Mouse (Mus musculus) adrenal gland (tissue): Measurements from ENCODE around the gene Agtpbp1.

ENCODE experiments used
- intact Hi-C: fragments of 180-260 bp; cut with DNase I; formaldehyde crosslinking; loops from one replicate; pipeline ENCODE4 v1.15.1; 2025

Agtpbp1 gene

DNA sequence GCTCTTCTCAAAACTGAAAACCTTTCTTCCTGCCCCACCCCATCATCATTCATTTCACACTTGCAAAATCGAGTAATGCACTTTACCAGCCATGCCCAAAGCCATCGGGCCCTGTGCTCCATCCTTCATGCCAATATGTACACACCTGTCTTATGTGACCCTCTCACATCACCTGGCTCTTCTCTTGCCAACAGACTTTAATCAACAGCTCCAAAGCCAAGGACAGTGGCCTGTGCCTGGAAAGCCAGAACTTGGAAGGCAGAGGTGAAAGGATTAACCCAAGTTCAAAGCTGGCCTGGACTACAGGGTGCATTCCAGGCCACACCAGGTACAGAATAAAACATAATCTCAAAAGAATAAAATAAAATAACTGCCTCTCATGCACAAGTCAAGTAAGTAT lies 48.4 kb downstream of the Agtpbp1 start:
- intact Hi-C loops: no loop called here

DNA sequence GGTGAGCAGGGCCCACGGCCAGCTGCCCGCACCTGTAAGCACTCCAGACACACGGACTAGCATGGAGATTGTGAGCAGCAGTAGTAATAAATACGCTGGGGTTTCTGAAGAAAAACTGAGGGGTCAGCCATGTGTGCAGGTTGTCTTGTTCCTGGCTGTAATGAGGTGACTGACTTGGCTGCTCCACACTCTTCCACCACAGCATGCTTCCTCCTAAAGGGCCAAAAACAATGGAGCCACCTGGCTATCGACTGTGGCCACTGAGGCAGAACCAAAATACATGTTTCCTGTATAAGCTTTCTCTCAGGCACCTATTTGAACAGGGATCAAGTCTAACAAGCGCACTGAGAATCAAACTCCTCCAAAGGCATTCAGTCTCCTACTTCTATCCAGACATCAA lies 49.3 kb downstream of the Agtpbp1 start:
- intact Hi-C loops: no loop called here

DNA sequence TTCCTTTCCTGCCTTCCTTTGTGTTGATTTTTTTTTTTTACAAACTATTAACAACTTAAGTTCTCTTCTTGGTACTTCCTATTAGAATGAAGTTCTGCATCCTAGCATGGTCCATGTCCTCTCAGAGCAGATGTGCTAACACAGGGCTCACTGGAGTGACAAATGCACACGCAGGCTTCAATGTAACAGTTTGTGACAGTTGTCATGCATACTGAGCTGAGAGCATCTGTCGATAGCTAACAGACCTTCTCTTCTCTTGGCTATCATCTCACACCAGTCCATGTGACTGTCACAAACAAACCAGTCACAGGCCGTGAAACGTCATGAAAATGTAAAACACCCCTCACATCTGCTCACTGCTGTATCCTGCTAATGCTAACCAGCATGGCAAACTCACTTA lies 50.7 kb downstream of the Agtpbp1 start:
- intact Hi-C loops: no loop called here

DNA sequence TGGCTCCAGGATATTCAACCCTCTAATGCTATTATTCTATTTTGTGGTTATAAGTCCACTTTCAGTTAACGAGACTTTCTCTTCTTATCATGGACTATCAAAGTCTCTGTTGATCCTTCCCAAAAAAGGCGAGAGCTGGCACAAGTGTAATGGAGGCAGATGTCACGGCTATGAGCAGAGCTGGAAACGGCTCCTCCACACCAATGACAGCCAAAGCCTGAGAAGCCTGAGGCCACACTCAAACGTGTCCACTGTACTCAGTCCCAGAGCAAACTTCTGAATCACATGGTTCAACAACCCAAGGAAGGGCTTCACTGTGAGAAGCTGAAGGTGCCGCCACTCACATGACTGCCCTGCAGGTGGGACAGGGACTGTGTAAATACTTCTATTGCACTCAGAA lies 51.7 kb downstream of the Agtpbp1 start:
- intact Hi-C loops: no loop called here

DNA sequence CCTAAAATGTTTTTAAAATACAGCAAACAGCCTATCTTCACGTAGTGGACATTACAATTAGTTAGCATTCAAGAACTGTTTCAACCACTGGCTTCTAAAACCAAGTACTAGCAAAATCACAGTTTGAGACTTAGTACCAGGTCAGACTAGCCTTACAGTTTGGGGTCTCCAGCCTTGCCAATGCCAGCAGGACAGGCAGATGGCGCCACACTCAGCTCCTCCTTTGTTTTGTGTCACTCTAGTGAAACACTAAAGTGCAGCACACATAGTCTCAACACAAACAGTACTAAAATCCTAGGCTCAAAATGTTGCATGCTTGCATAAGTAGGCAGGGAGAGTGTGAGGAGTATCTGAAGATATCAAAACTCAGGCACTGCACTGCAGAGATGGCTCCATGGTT lies 53.8 kb downstream of the Agtpbp1 start:
- intact Hi-C loops: no loop called here

DNA sequence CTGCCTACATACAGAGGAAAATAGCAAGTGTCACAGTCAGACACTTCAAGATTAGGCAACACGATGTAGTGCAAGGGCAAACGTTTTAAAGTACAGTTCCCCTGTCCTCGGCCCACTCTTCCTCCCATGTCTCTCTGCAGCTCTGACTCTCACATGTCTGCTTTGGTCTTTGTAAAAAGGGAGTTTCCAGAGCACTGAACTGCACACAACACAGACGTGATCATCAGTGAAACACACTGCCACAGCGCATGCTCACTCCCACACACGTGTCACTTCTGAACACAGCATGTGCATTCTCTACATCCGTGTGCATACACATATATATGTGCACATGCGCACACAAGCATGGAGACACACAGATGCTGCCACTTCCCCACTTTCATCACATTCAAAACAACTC lies 54.5 kb downstream of the Agtpbp1 start:
- intact Hi-C loops: no loop called here

DNA sequence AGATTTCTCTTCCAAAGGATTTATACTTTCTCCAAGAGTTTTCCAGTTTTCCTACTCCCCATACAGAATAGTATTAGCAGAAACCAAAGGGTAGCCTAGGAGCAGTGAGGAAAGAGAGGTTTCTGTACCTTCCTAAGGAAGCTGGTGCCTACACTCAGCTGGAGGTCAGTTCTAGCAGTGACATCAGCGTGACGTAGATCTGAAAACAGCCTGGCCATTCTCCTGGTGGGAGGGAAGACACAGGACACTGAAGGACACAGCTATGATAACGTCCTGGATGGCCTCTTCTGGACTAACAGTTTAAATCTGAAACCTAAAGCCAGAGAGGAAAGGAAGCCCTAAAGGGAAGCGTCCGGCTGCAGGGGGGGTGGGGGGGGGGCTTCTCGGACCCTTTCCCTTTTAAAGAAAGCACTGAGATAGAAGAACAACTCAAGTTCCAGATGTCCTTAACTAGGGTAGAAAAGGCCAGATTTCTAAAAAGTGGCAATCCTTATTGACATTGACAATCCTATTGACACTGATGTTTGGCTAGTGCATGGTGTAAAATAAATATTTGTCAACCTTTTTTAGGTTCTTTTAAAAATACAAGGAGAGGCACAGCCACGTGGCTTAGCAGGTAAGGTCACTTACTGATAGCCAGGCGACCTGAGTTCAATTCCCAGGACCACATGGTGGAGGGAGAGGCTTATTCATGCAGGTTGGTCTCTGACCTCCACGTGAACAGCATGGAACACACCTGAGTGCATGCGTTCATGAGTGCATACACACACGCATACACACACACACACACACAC lies 63.6 kb downstream of the Agtpbp1 start:
- intact Hi-C loops: no loop called here

DNA sequence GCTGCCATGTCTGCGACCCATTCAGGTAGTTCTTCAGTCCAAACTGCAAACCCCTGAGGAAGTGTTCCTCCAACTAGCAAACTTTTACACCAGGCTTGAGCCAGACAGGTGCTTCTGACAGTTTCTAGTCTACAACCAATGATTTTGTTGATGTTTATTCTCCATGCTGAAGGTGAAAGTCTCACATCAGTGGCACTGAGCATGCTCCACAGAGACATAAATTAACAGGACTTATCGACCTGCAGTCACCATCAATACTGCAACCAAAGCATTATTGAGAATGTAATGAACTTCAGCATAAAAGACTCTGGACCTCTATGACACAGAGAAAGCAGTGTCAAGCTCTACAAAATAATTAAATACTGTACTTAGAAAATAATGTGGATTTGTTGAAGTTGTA lies 64.2 kb downstream of the Agtpbp1 start:
- intact Hi-C loops: no loop called here

DNA sequence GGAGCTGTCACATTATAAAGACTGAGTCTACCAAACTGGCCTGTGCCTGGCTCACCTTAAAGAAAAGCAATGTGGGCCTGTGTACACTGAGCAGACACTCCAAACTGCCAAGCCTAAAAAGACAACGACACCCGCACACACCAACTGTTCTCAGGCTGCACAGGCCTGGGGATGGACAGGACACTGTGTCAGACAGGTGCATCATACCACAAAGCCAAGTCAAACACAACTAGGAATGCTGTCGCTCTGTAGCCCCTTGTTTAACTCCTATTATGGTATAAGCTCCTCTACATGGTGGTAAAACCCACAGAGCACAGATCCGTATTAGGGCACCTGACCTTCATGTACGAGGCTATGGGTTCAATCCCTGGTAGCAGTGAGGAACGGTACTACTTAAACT lies 65.5 kb downstream of the Agtpbp1 start:
- intact Hi-C loops: loop anchor here (10.0 kb wide), 1 partner anchor 205 kb away; no protein-coding TSS in a partner anchor

DNA sequence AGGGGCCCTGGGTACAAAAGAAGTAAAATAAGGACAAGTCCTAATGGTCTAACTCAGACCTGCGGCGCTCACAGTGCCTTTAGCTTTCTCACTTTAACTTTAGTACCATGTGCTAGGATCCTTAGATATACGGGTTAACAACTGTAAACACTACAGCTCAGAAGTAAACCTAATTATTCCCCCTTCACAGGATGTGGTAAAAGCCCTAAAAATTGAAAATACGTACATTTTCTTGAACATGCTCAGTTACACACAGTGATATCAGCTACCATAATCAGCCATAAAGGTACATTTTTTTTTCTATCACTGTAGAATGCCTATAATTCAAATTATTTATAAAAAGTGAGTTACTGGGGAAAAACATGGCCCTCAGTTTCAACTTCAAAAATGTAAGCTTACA lies 67.0 kb downstream of the Agtpbp1 start:
- intact Hi-C loops: loop anchor here (10.0 kb wide), 1 partner anchor 207 kb away; no protein-coding TSS in a partner anchor

DNA sequence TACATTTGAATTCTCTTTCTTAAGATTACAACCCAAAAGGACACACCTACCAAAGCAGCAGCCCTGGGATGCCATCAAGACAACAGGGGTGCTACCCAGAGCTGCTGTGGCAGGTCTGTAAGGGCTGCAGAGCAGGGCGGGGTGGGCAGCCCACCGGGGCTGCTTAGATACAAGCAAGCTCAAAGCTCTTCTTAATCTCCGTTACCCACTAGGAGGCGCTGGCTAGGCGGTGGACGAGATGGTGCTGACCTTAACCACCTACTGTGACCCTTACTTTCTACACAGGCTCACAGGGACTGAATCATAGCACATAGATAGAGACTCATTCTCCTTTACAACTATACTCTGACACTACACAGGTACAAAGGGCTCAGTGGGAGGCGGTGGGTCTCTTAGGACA lies 70.0 kb downstream of the Agtpbp1 start:
- intact Hi-C loops: loop anchor here (10.0 kb wide), 1 partner anchor 210 kb away; no protein-coding TSS in a partner anchor

DNA sequence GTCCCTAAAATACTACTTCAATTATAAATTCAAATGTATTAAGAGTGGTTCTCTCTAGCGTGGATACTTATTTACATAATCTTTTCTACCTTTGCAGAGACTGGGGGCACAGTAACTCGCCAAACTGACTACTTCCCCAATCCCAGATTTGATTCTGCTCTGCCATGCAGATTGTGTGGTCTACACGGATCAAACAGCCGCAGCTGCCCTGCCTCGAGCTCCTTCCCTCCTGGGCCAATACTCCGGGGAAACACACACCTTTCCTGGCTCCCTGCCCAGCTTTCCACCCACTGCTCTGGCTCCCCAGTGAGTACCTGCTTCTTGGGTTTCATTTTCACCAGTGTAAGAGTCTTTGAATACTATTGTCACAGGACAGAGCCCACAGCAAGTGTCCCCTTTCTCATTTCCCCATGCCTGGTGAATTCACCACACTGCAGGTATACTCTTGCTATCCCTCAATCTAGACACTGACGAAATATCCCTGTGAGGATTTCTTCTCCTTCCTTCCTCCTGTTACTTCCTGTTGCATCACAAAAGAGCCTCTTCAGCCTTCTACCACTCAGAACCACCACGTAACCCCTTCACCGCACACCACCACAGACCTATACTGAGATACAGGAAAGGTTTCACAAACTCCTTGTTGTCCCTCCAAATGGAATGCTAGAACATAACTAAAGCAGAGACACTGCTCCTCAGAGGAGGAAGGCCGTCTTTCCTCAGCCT lies 75.2 kb downstream of the Agtpbp1 start:
- intact Hi-C loops: loop anchor here (10.0 kb wide), 1 partner anchor 215 kb away; no protein-coding TSS in a partner anchor

DNA sequence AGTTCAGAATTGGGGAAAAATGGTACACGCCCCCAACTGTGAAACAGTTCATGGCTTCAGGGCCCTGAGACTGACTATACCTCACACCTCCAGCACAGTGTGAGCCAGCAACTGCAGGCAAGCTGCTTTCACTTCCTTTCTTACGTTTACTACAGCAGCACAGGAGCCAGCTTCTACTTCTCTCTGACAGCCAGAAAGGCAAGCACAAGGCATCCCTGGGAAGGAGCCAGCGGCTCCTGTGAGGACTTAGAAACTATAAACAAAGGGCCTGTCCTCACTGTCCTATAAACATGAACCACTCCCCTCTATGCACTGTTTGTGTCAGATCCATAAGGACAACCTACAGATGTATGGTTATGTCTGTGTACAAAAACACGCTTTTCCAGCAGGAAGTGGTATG lies 76.4 kb downstream of the Agtpbp1 start:
- intact Hi-C loops: no loop called here

DNA sequence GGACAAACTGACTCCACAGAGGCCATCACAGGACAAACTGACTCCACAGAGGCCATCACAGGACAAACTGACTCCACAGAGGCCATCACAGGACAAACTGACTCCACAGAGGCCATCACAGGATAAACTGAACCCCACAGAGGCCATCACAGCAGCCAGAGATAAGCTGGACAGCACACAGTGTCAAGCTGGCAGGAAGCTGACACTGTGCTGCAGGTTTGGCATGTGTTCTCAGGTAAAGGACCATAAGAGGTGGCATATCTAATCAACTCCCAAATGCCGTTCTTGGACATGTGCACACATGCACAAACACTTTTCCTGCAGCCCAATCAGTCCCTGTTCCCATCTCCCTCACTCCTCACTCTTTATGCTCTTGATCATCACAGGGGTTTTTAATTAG lies 78.6 kb downstream of the Agtpbp1 start:
- intact Hi-C loops: no loop called here

DNA sequence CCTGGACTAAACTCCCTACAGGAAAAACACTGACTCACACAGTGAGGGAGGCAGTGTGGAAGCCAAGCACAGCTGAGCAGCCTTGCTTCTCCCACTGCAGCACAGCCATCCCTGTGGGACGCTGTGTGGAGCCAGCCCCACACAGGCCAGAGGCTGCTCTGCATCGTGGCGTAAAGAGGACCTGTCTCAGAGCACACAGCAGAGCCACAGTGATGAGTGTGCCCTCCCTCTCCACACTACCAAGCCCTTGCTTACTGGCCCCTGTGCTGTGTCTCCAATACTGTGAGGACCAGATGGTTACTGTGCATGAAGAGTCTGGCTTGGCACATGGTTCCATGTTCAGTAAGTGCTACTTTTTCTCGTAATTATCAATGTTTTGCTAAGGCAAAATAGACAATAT lies 79.2 kb downstream of the Agtpbp1 start:
- intact Hi-C loops: no loop called here

DNA sequence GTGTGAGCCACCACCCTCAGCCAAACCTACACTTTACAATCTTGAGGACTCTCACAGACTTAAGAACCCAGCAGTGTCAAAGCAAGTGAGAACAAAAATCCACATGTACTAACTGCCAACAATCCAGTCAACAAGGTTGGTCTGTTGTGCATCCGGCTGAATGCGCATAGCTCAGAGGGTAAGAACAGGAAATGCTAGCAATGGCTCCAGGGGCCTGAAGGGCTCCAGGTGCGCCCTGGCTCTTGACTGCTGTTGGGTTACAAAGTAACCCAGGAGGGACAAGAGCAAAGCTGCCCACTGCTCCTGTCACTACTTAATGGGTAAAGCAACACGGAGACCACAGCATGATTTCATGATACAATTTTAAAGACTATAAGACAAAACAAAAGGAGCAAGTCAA lies 81.4 kb downstream of the Agtpbp1 start:
- intact Hi-C loops: no loop called here

DNA sequence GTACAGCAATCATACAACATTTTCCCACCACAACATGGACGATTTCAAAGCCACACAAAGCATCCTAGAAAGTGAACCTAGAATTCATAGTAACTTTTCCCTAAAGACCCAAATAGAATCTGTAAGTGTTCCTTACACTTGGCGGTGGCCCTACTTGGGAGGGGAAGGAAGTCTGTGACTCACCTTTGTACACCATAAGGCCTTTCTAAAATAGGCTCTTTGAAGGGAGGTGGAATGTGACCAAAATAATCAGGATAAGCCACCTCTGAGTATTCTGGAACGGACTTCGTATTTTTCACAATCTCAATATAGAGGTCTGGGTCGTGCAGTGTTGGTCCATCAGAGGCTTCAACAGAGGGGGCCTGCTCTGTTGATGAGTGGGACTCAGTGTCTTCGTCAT lies 85.2 kb downstream of the Agtpbp1 start:
- intact Hi-C loops: no loop called here

DNA sequence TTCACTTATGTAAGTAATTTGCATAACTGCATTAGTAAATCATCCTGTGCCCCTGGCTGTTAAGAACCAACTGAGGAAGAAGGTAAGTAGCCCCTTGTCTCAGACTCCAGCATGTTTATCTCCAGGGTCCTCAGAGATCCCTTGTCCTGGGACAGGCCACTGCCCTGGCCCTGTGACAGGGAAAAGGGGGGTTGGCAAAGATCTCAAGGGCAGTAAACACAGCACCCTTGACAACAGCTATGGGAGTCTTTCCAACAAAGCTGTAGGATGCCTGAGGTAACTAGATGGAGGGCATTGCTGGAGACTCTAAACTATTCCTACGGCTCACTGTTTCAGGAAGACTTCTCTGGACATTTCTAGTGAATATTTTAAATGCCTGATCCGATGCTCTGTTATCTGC lies 85.7 kb downstream of the Agtpbp1 start:
- intact Hi-C loops: no loop called here

DNA sequence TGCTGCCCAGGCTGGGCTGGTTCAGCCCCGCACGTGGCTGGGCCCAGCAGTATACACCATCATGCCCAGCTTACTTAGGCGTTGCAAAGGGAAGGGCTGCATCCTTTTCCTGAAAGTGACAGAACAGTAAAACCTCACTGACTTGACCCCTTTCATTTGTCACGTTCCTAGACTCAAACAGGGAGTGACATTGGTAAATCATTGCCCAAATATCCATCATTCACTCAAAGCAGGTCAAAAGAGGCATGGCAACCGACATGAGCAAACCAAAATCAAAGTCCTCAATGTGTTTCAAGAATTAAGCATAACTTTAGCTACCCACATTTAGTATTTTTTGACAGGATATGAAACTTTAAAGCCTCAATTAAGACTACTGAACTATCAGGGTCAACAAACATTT lies 86.8 kb downstream of the Agtpbp1 start:
- intact Hi-C loops: no loop called here

DNA sequence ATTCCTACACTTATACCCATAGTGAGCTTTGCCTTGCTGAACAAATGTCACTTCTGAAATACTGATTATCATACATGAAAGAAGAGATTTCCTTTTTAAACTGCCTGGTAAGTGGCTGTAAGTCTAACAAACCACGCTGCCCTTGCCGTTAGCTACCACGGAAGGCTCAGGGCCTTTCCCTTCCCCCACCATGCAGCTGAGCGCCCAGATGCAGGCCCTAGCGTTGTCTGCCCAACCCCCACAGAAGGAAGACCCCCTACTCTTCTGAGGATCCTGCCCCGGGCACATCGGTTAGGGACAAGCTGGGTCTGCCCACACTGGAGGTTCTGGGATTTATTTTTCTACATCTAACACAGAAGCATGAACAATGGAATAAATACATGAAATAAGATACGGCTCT lies 89.2 kb downstream of the Agtpbp1 start:
- intact Hi-C loops: no loop called here

DNA sequence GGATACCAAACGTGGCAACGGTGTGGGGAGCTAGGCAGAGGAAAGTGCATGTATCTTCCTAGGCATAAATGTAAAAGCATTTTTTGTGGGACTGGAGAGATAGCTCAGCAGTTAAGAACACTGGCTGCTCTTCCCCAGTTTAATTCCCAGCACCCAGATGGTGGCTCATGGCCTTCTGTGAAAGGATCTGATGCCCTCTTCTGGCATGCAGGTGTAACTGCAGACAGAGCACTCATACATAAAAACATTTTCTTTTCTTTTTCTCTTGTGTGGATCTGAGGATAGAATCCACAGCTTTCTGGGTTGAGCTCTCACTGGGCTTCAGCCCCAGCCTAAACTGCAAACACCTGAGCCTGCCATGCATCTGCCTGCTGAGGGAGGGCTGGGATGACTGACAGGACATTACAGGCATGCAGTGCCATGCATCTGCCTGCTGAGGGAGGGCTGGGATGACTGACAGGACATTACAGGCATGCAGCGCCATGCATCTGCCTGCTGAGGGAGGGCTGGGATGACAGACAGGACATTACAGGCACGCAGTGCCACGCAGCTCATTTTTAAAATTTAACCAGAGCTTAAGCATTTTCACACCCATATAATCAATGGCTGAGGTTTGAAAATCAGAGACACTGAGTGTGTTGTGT lies 90.3 kb downstream of the Agtpbp1 start:
- intact Hi-C loops: no loop called here

DNA sequence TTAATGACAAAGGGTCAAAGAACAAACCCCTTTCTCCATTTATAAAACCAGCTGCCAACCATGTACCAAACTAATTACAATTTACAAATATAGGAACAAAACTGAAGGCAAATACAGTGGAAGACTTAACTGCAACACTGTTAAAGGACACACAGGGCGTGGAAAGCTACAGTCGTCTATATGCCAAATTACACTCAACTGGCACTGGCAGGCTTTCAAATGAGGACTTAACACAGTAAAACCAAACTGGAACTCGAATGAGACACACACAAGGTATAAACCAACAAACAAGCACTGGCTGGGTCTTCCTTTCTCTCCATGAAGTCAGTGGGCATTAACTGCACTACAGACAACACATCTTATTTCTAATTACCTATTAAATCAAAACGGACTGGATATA lies 94.3 kb downstream of the Agtpbp1 start:
- intact Hi-C loops: no loop called here
